Mouse (Mus musculus) lung, embryonic 14.5 days (tissue): ENCODE data around the gene Fpr1. TPM values are rescaled to one million over a fixed set of nuclear protein-coding genes. Genes with fewer than 3 reads are reported as not detected.
"Not testable (repeated sequence)": the region's sequence is repeated elsewhere in the genome, so short reads cannot be mapped to it uniquely, and the experiment has no call there.

Experiments used
- ATAC-seq: fragments of 200-750 bp; cut with Nextera tagmentation; 2 replicates; pipeline ENCODE4 v1.8.0; 2017; ENCODE audit warnings: mild to moderate bottlenecking, moderate TSS enrichment, moderate library complexity; ENCODE audit not compliant: insufficient read depth
- DNase-seq: peaks from one replicate; pipeline ENCODE4 v3.0.0-alpha.2; 2015
- H3K27ac ChIP-seq: fragments of 300-500 bp; sonication (generic); 2 replicates; pipeline ENCODE4 v1.5.1; 2014; ENCODE audit warnings: low read depth, mild to moderate bottlenecking, moderate library complexity
- H3K27me3 ChIP-seq: fragments of 300-500 bp; sonication (generic); 2 replicates; pipeline ENCODE4 v1.6.1; 2014; ENCODE audit warnings: low read length, control low read depth; ENCODE audit not compliant: insufficient read depth
- H3K36me3 ChIP-seq: fragments of 300-500 bp; sonication (generic); 2 replicates; pipeline ENCODE4 v1.6.1; 2014; ENCODE audit warnings: control low read depth; ENCODE audit not compliant: insufficient read depth
- H3K4me1 ChIP-seq: fragments of 300-500 bp; sonication (generic); 2 replicates; pipeline ENCODE4 v1.6.1; 2014; ENCODE audit warnings: antibody characterized with exemption, control low read depth; ENCODE audit not compliant: insufficient read depth
- H3K4me2 ChIP-seq: fragments of 300-500 bp; sonication (generic); 2 replicates; pipeline ENCODE4 v1.6.1; 2014; ENCODE audit warnings: mild to moderate bottlenecking
- H3K4me3 ChIP-seq: fragments of 300-500 bp; sonication (generic); 2 replicates; pipeline ENCODE4 v1.5.1; 2014; ENCODE audit warnings: low read depth, low read length
- H3K9ac ChIP-seq: fragments of 300-500 bp; sonication (generic); 2 replicates; pipeline ENCODE4 v1.6.1; 2014
- H3K9me3 ChIP-seq: fragments of 300-500 bp; sonication (generic); 2 replicates; pipeline ENCODE4 v1.6.1; 2016; ENCODE audit warnings: low read depth, low read length, control low read depth
- CTCF ChIP-seq: IDR thresholded peaks from 2 replicates; pipeline ENCODE4 v1.5.1; 2016; ENCODE audit warnings: antibody characterized with exemption, low read depth
- WGBS: fragments of 180-500 bp; shearing (Covaris S2); extraction: QIAGEN DNeasy Blood & Tissue Kit; methylation state at CpG from one replicate; pipeline ENCODE4 v1.1.7; 2014; 5-methylcytosine and 5-hydroxymethylcytosine counted together
- polyA plus RNA-seq: library from polyadenylated mRNA; unstranded; fragments of >200 nt; fragmentation: Nextera tagmentation; extraction: Ambion mirVana; gene quantifications from 2 replicates; pipeline ENCODE4 v1.2.1, GENCODE M21; 2014

Gene Fpr1
- 0.13 and 0.46 TPM in 2 replicates for polyA plus RNA-seq

- no peaks in the 10 kb centered on the region for H3K27me3 ChIP-seq
- H3K4me2 ChIP-seq, result no peak within 1 kb of the TSS
- no peaks in the 10 kb centered on the region for H3K36me3 ChIP-seq
- ATAC-seq (no peak), DNase-seq (no peak)
- 48% methylated on average over 1 of the region's 1 CpGs for WGBS
- TF ChIP-seq CTCF, result no peak
- H3K27ac ChIP-seq, result no peak within 1 kb of the TSS
- no peaks in the 10 kb centered on the region for H3K4me1 ChIP-seq
- no peak within 1 kb of the TSS for H3K9ac ChIP-seq
- H3K9me3 ChIP-seq, result no peaks in the 10 kb centered on the region
- no peak within 1 kb of the TSS for H3K4me3 ChIP-seq
These were observed at the start of gene Fpr1 for GRCm38 (mm10) chr17:17883840-17884239. Fpr1 (minus strand) TSS chr17:17883940.

DNA sequence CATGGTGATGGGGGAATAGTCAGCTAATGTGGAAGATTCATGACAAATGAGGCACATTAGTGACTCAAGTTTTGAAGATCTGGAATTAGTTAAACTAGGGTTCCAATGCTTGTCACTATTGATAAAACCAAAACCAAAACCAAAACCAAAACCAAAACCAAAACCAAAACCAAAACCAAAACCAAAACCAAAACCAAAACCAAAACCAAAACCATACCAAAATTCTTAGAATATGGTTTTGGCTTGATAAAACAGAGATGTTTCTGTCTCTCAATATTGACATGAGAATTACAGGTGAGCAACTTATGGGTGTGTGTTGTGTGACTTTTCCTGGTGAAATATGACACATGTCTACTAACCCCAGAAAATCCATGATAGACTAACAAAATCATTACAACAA is 34.0 kb upstream of the Fpr1 start:
- no peak for ATAC-seq
- Histone ChIP-seq H3K36me3 (no peaks in the 10 kb centered on the region), H3K9me3 (no peaks in the 10 kb centered on the region), H3K4me3 (no peak overlapping the region), H3K9ac (no peak overlapping the region), H3K4me2 (no peak overlapping the region), H3K27ac (no peak overlapping the region), H3K27me3 (no peaks in the 10 kb centered on the region), H3K4me1 (no peaks in the 10 kb centered on the region)
- no peak for TF ChIP-seq CTCF
- DNase-seq, result no peak

GRCm38 (mm10) chr17:17917376-17917775 is 33.6 kb upstream of the Fpr1 start:
- Histone ChIP-seq H3K4me3 (no peak overlapping the region), H3K9ac (no peak overlapping the region), H3K4me1 (no peaks in the 10 kb centered on the region), H3K27ac (no peak overlapping the region), H3K36me3 (no peaks in the 10 kb centered on the region), H3K9me3 (no peaks in the 10 kb centered on the region), H3K4me2 (no peak overlapping the region), H3K27me3 (no peaks in the 10 kb centered on the region)
- WGBS, result 87% methylated on average over 1 of the region's 1 CpGs
- DNase-seq (no peak), ATAC-seq (no peak)
- no peak for TF ChIP-seq CTCF

DNA sequence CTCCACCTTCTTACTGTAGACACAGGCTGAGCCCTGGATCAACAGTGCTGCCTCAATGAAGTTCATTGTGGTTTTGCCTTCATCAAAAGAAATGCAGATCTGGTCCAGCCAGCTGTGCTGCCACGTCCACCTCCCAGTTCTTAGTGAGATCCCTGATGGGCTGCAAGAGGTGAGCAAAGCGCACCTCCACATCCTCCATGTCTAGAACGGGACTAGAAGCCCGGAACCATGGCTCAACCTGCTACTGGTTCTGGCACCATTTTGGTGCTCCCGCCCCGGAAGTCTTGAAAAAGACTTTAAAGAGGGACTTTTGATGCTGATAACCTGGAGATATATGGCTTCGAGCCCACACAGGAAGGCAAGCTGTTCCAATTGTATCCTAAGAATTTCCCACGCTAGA is 28.9 kb upstream of the Fpr1 start:
- not testable (repeated sequence) for H3K27ac ChIP-seq, H3K27me3 ChIP-seq, H3K36me3 ChIP-seq, ATAC-seq, H3K4me3 ChIP-seq, H3K9ac ChIP-seq, H3K4me2 ChIP-seq, H3K9me3 ChIP-seq, H3K4me1 ChIP-seq, DNase-seq
- WGBS, result 86% methylated on average over 8 of the region's 8 CpGs

- H3K27ac ChIP-seq, result peak overlapping the region; percentile 46; the same call in 1 of the 2 replicates
- peak; percentile 100 for ATAC-seq
- WGBS, result 15% methylated on average over 51 of the region's 51 CpGs
These were observed 26.1 kb upstream of the Fpr1 start for GRCm38 (mm10) chr17:17909636-17910421.

DNA sequence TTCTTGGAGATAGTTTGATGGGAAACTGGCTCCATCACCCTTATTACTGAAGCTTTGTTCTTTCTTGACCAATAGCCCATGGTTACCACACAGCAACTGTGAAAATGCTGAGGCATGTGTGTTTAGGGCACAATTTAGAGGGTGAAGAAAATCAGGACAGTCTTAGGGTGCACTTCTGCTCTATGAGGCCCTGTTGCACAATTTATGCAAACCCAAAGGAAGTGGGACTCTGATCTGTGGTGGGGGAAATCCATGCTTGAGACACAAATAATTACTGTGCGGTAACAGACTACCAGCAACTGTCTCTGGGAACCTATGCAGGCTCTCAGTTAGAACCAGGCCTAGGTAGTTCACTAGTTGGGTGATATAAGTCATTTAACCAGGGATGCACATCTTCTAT is 17.0 kb upstream of the Fpr1 start:
- Histone ChIP-seq H3K36me3 (no peaks in the 10 kb centered on the region), H3K4me2 (no peak overlapping the region), H3K9ac (no peak overlapping the region), H3K27me3 (no peaks in the 10 kb centered on the region), H3K4me3 (no peak overlapping the region), H3K27ac (no peak overlapping the region), H3K4me1 (no peaks in the 10 kb centered on the region), H3K9me3 (no peaks in the 10 kb centered on the region)
- 81% methylated on average over 1 of the region's 1 CpGs for WGBS
- TF ChIP-seq CTCF, result no peak
- no peak for DNase-seq
- ATAC-seq, result no peak

More at GRCm38 (mm10) chr17:17909636-17910421, 26.1 kb upstream of the Fpr1 start:
- Histone ChIP-seq H3K4me3 (peak overlapping the region; percentile 48), H3K9me3 (no peaks in the 10 kb centered on the region), H3K4me1 (no peaks in the 10 kb centered on the region), H3K36me3 (no peaks in the 10 kb centered on the region), H3K27me3 (no peaks in the 10 kb centered on the region), H3K4me2 (peak overlapping the region; percentile 74), H3K9ac (peak overlapping the region; percentile 55)
- peak; percentile 91 for DNase-seq
- no peak for TF ChIP-seq CTCF

DNA sequence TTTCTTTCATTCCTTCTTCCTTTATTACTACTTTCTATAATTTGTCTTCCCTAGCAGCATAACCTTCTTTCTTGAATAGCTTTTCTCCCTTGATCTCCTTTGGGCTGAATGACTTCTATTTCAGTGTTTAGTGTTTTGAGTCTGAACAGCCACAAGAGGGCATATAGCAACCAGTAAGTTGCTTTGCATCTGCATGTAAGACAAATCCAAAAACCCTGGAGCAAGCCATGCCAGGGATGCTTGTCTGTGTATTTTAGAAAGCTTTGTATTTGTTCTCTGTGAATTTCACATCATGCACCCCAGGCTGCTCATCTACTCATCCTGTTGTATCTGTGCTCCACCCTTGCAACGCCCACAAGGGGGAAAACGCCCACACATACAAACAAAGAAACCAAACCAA is 15.5 kb upstream of the Fpr1 start:
- Histone ChIP-seq H3K27ac (no peak overlapping the region), H3K9me3 (no peaks in the 10 kb centered on the region), H3K9ac (no peak overlapping the region), H3K36me3 (no peaks in the 10 kb centered on the region), H3K27me3 (no peaks in the 10 kb centered on the region), H3K4me2 (no peak overlapping the region), H3K4me1 (no peaks in the 10 kb centered on the region), H3K4me3 (no peak overlapping the region)
- peak; percentile 41 for TF ChIP-seq CTCF
- 75% methylated on average over 2 of the region's 2 CpGs for WGBS
- ATAC-seq (no peak), DNase-seq (peak; percentile 52)
